Mouse (Mus musculus): ENCODE measurements around the gene Ndufa13.

DNA sequence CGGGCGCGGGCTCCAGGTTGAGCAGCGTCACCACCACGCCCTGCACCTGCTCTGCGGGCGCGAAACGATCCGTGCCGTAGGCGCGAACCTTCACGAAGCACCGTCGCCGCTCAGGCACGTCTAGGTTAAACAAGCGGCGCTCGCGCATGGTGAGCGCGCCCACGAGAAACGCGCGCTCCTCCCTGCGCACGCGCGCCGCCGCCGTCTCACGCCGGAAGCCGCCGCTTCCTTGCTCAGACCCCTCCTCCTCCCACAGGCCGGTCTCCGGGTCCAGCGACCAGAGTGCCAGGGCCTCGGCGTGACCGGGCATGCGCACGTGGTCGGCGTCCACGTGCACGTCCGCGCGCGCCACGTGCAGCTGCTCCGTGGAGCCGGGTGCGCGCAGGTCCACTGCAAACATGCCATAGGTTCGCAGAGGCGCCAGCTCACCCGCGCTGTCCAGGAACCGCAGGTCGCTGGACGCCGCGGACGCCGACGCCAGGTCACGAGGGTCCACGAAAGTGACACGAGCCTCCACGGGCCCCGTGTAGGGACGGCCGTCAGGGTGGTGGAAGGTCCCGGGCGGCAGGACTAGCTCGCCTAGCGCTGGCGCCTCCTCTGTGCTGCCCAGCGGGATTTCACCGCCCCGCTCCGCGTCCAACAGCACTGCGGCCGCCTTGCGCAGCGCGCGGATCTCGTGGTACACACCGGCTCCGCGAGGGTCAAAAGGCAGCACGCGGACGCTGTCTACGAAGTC lies 20.2 kb downstream of the Ndufa13 start:
- TF ChIP-seq CTCF (IDR thresholded peaks at IDR 0.05; ENCODE audit: low read depth), result no peak
- TF ChIP-seq EP300 (optimal IDR thresholded peaks at IDR 0.05), result no peak

Data from stomach, postnatal 0 days (tissue).